Mouse (Mus musculus) intestine, postnatal 0 days (tissue): ENCODE data around the gene Gm6871. TPM values are rescaled to one million over a fixed set of nuclear protein-coding genes. Genes with fewer than 3 reads are reported as not detected.
"Not testable (repeated sequence)": the region's sequence is repeated elsewhere in the genome, so short reads cannot be mapped to it uniquely, and the experiment has no call there.

Experiments
- ATAC-seq: fragments of 200-750 bp; cut with Nextera tagmentation; 2 replicates; pipeline ENCODE4 v1.8.0; 2017; ENCODE audit warnings: mild to moderate bottlenecking, moderate TSS enrichment, moderate library complexity
- H3K27ac ChIP-seq: fragments of 300-500 bp; sonication (generic); 2 replicates; pipeline ENCODE4 v1.5.1; 2014; ENCODE audit warnings: mild to moderate bottlenecking, low read depth, low read length, moderate library complexity
- H3K27me3 ChIP-seq: fragments of 300-500 bp; sonication (generic); replicated peaks from 2 replicates; pipeline ENCODE4 v1.6.1; 2014; ENCODE audit warnings: low read length, mixed read lengths; ENCODE audit not compliant: control insufficient read depth, insufficient read depth
- H3K36me3 ChIP-seq: fragments of 300-500 bp; sonication (generic); 2 replicates; pipeline ENCODE4 v1.6.1; 2014; ENCODE audit warnings: mild to moderate bottlenecking, moderate library complexity; ENCODE audit not compliant: control insufficient read depth, insufficient read depth
- H3K4me1 ChIP-seq: fragments of 300-500 bp; sonication (generic); replicated peaks from 2 replicates; pipeline ENCODE4 v1.6.1; 2014; ENCODE audit warnings: antibody characterized with exemption, low read length, mixed read lengths; ENCODE audit not compliant: control insufficient read depth, insufficient read depth
- H3K4me2 ChIP-seq: fragments of 300-500 bp; sonication (generic); replicated peaks from 2 replicates; pipeline ENCODE4 v1.6.1; 2014; ENCODE audit warnings: low read depth, mild to moderate bottlenecking, moderate library complexity
- H3K4me3 ChIP-seq: fragments of 300-500 bp; sonication (generic); 2 replicates; pipeline ENCODE4 v1.5.1; 2014; ENCODE audit warnings: low read depth, low read length
- H3K9ac ChIP-seq: fragments of 300-500 bp; sonication (generic); 2 replicates; pipeline ENCODE4 v1.6.1; 2014; ENCODE audit warnings: mild to moderate bottlenecking, low read depth, low read length
- H3K9me3 ChIP-seq: fragments of 300-500 bp; sonication (generic); 2 replicates; pipeline ENCODE4 v1.6.1; 2016; ENCODE audit warnings: mixed run types; ENCODE audit not compliant: control insufficient read depth
- CTCF ChIP-seq: sonication (generic); IDR thresholded peaks from 2 replicates; pipeline ENCODE4 v1.5.1; 2016; ENCODE audit warnings: low read depth, mild to moderate bottlenecking, control low read depth, antibody characterized with exemption, moderate library complexity
- WGBS: fragments of 180-500 bp; shearing (Covaris S2); extraction: QIAGEN DNeasy Blood & Tissue Kit; methylation state at CpG from one replicate; pipeline ENCODE4 v1.1.7; 2014; 5-methylcytosine and 5-hydroxymethylcytosine counted together
- polyA plus RNA-seq: library from polyadenylated mRNA; unstranded; fragments of >200 nt; fragmentation: Nextera tagmentation; extraction: Ambion mirVana; gene quantifications from 2 replicates; pipeline ENCODE4 v1.2.1, GENCODE M21; 2015

Gene Gm6871
- polyA plus RNA-seq, result not detected in 2 replicates

DNA sequence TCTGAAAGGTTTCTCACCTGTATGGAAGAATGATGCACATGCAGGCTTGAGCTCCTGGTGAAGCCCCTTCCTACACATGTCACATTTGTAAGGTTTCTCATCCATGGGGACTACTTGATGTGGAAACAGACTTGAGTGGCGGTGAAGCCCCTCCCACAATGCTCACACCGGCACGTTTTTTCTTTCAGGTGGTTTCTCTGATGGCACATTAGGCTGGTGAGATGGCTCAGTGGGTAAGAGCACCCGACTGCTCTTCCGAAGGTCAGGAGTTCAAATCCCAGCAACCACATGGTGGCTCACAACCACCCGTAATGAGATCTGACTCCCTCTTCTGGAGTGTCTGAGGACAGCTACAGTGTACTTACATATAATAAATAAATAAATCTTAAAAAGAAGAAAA, at the start of gene Gm6871:
TSS of gene Gm6871 (minus strand) at position 101 of the 400 bp plus-strand sequence.
- H3K27ac ChIP-seq, H3K9ac ChIP-seq, H3K27me3 ChIP-seq, H3K4me3 ChIP-seq, H3K9me3 ChIP-seq, H3K4me1 ChIP-seq, ATAC-seq, H3K4me2 ChIP-seq, H3K36me3 ChIP-seq: not testable (repeated sequence)
- 84% methylated on average over 6 of the region's 6 CpGs for WGBS

DNA sequence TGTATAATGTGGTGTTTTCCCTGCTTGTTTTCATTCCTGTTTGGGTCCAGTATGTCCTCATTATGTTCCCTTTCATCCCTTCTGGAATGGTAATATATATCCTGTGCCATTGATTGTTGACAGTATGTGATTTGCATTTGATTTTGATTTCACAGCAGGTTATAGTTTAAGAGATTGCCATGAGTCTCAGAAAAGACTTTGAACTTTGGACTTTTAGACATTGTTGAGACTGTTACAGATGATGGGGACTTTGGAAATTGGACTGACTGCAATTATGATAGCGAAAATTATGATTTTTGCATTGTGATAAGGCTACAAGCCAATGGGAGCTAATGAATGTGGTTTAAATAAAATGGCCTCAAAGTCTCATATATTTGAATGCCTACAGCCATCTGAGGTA, 42.8 kb upstream of the Gm6871 start:
- peak; percentile 90 for ATAC-seq

DNA sequence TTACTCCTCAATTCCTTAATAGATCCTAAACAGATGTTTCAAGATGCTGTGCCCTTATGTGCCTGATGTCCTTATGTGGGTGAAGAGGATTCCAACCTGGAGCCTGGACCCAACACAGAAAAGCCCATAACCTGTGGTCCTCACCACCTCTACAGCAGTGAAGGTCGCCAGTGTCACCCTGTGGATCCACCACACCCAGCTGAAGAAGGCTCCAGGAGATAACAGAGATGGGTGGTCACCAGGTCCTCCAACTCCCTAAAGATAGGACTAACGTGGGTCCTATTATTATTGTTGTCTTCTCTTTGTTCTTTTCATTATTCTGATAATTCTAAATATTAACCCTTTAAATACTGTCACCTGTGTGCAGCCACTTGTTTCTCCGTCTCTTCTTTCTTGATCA, 38.2 kb upstream of the Gm6871 start:
- Histone ChIP-seq H3K27ac (no peak overlapping the region), H3K36me3 (peaks cover 40% of the 10 kb centered on the region), H3K9me3 (no peaks in the 10 kb centered on the region), H3K4me3 (no peak overlapping the region), H3K4me2 (no peak overlapping the region), H3K9ac (no peak overlapping the region), H3K4me1 (no peaks in the 10 kb centered on the region), H3K27me3 (no peaks in the 10 kb centered on the region)
- 81% methylated on average over 3 of the region's 3 CpGs for WGBS
- ATAC-seq, result no peak
- TF ChIP-seq CTCF, result no peak

More for the DNA sequence above, 42.8 kb upstream of the Gm6871 start:
- H3K4me1 ChIP-seq, H3K9ac ChIP-seq, H3K27me3 ChIP-seq, H3K9me3 ChIP-seq, H3K4me3 ChIP-seq, H3K4me2 ChIP-seq: not testable (repeated sequence)
- peaks cover 34% of the 10 kb centered on the region for H3K36me3 ChIP-seq
- 50% methylated on average over 1 of the region's 1 CpGs for WGBS
- H3K27ac ChIP-seq, result peak overlapping the region; percentile 15; the same call in 1 of the 2 replicates

DNA sequence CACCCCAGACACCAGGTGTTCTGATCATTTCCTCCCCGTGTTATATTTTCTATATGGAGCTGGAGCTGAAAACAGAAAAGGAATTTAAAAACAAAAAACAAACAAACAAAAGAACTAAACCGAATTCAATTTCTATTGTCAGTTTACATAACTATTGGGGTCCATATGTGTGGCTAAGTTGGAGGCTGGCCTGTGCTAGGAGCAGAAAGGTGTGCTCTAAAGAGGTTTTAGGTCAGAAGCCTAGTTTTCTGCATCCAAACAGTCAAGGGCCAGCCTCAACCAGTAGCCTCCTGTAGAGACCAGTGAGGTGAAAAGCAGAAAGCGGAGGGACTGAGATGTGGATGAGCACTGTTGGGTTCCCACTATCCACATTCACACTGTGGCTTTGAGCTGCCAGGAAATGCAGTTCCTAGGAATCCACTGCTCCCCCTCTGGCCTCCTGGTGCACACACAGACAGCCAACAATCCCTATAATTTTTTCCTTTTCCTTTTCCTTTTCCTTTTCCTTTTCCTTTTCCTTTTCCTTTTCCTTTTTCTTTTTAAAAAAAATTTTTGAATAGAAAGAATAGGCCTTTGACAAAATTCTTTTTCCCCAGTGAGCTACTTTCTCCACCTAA, 26.6 kb upstream of the Gm6871 start:
- peak; percentile 58 for TF ChIP-seq CTCF
- Histone ChIP-seq H3K27ac (peak overlapping the region; percentile 73), H3K27me3 (no peaks in the 10 kb centered on the region), H3K9me3 (no peaks in the 10 kb centered on the region), H3K4me2 (peak overlapping the region; percentile 77), H3K36me3 (no peaks in the 10 kb centered on the region), H3K4me3 (peak overlapping the region; percentile 63), H3K4me1 (no peaks in the 10 kb centered on the region), H3K9ac (peak overlapping the region; percentile 60)
- WGBS, result 12% methylated on average over 3 of the region's 3 CpGs
- no peak for ATAC-seq

DNA sequence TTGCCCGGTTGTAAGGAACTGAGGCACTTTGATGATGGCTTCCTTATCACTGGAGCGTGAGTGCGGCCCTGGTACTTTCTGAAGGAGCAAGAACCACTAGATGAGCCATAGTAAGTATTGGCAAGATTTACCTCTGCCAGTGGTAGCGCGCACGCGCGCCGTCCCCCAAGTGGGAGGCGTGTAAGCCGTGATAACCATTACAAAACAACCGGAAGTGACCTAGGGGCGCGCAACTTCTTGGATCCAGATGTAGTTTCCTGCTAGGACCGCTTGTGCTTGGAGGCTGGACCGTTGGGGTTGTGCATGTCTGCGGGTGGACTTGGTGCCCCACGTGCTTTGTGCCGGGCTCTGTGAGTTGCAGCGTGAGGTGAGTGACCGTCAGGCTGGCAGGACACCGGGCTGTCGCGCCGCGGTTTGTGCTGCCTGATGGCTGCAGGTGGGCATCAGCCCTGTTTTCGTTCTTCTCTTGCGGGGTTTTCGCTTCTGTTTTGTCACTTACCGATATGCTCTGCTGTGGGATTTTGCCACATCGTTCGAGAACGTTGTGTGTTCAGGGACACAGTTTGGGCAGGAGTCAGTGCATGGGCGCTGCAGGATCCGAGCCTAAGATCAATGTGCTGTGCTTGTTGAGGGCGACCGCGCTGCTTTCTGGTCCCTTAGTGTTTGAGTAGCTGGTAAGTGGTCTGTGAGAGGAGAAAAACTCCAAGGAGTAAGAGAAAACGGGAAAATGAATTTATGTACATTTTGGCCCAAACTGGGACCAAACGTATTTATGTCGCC, 25.8 kb upstream of the Gm6871 start, which contains the start of gene 2610021A01Rik:
TSS of gene 2610021A01Rik (plus strand) at position 197 of the 780 bp plus-strand sequence.
- WGBS, result under 1% methylated on average over 41 of the region's 41 CpGs
- Histone ChIP-seq H3K4me2 (peak within 1 kb of the TSS; percentile 77), H3K4me3 (peak within 1 kb of the TSS; percentile 63), H3K9ac (peak within 1 kb of the TSS; percentile 60), H3K27me3 (no peaks in the 10 kb centered on the region), H3K36me3 (no peaks in the 10 kb centered on the region), H3K4me1 (no peaks in the 10 kb centered on the region), H3K27ac (peak within 1 kb of the TSS; percentile 73), H3K9me3 (no peaks in the 10 kb centered on the region)
- 0 out of 2 replicates have a peak, but pooled peaks have one; percentile 20 for TF ChIP-seq CTCF
- ATAC-seq, result peak; percentile 100

DNA sequence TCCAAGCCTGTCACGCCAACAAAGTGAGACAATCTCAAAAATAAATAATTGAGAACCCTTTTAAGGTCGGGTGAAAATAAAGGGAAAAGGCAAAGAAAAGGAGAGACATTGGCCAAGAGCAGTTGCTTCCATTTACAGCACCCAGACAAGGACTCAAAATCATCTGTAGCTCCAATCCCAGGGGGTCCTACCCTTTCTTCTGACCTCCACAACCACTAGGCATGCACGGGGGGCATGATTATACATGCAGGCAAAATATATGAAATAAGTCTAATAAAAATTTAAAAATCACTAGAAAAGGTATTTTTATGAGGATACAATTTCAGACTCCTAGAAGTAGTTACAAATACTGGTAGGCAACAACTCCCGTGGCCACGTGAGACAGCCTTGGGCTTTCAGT, 25.2 kb upstream of the Gm6871 start:
- no peak overlapping the region for H3K27ac ChIP-seq
- TF ChIP-seq CTCF, result no peak

DNA sequence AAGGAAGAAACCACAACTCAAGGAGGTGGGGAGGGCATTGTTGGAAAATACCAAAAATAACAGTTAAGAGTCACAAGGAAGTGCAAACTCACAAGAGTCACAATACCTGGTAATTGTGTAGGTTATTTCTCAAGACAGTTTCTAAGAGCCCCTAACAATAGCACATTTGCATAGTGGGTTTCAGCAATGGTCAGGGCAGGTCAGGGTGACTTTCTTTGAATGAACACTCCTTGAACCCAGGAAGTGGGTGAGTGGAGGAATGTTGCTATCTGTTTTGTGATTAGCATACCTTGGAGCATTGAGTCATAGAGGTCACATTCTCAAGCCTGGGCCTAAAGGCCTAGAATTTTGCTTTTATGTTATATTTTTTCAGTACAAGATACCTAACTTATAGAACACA, 14.4 kb upstream of the Gm6871 start:
- H3K4me1 ChIP-seq, H3K36me3 ChIP-seq, H3K4me2 ChIP-seq, H3K27ac ChIP-seq, H3K9ac ChIP-seq, H3K27me3 ChIP-seq, H3K9me3 ChIP-seq, ATAC-seq, H3K4me3 ChIP-seq: not testable (repeated sequence)

More for the DNA sequence above, 25.2 kb upstream of the Gm6871 start:
- no peaks in the 10 kb centered on the region for H3K4me1 ChIP-seq
- peak overlapping the region; percentile 60 for H3K9ac ChIP-seq
- no peak for ATAC-seq
- no peaks in the 10 kb centered on the region for H3K9me3 ChIP-seq
- no peaks in the 10 kb centered on the region for H3K27me3 ChIP-seq
- H3K36me3 ChIP-seq, result no peaks in the 10 kb centered on the region
- WGBS, result 41% methylated on average over 5 of the region's 5 CpGs
- H3K4me3 ChIP-seq, result peak overlapping the region; percentile 63
- peak overlapping the region; percentile 77 for H3K4me2 ChIP-seq
